Mouse (Mus musculus): ENCODE data around the gene Nelfb.
A peak's percentile ranks its signal among the peaks of the same experiment; 100 is the strongest.

The Nelfb gene

GRCm38 (mm10) chr2:25196172-25196954, 14.9 kb downstream of the Nelfb start, which contains the start of gene Tor4a:
Tor4a (minus strand) TSS chr2:25196886.
- peak; percentile 66 for DNase-seq (ENCODE audit: low spot score)

GRCm38 (mm10) chr2:25195211-25196156, 15.8 kb downstream of the Nelfb start:
- DNase-seq (ENCODE audit: low spot score): no peak

- DNase-seq (ENCODE audit: low spot score): no peak
These were observed 16.7 kb downstream of the Nelfb start for GRCm38 (mm10) chr2:25194486-25195171.

DNA sequence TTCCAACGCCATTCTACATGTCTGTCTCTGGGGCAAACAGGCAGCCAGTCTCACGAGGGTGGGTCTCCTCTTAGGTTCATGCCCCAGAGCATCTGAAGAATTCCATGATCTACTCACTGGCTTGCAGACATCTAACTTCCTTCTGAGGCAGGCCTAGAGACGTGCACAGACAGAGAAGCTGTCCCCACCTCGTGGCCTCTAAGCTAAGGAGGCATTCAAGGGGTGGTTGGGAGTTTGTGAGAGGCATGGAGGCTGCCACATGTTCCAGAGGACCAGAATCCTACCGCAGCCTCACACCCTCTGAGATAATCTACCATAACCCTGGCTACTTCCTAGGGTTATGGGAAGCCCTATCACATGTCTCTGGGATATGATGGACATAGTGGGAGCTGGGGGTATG, 17.3 kb downstream of the Nelfb start:
- DNase-seq (ENCODE audit: low spot score): no peak

- DNase-seq (ENCODE audit: low spot score): peak; percentile 71
These were observed 17.9 kb downstream of the Nelfb start for GRCm38 (mm10) chr2:25193330-25193770.

- no peak for DNase-seq (ENCODE audit: low spot score)
These were observed 23.4 kb downstream of the Nelfb start for GRCm38 (mm10) chr2:25187841-25188240.

- DNase-seq (ENCODE audit: low spot score): no peak
These were observed 24.7 kb downstream of the Nelfb start for GRCm38 (mm10) chr2:25186575-25186930.

DNA sequence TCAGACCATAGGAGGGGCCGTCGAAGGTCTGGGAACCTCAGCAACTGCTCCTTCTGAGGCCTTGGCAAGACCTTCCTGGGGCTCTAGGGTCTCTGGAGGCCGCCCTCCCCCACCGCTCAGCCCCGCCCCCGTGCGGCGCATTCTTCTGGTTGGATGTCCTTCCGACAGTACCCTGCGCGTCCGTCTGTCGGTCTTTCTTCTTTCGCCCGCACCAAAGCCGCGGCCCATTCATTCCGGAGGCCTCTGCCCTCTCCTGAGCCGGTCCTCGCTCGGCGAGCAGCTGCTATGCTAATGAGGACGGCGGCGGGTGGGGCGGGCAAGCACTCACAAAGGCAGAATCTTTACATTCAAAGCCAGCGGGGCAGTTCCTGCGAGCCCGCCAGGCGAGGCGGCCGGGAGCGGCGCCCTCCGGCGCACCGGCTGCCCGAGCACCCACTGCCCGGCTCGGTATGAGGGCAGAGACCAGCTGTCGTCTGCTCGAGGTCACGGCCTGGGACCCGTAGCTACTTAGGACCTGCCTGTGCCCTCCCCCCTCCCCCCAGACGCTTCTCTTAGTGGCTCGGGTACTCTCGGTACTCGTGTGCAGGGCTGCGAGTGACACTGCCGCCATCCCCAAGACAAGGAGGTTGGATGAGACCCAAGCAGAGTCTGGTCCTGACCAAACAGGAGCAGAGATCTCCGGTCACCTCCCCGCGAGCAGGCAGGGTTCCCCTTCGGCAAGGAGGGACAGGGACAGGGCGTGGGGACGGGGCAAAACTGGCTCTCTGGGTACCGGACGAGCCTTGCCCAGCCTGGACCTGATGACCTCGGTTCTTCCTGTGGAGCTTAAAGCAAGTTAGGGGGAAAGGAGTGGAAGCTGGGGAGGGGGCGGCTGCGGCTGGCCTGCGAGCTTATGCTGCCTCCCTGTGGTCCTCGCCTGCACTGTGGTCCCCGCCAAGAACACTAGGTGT, 25.4 kb downstream of the Nelfb start:
- DNase-seq (ENCODE audit: low spot score): no peak

DNA sequence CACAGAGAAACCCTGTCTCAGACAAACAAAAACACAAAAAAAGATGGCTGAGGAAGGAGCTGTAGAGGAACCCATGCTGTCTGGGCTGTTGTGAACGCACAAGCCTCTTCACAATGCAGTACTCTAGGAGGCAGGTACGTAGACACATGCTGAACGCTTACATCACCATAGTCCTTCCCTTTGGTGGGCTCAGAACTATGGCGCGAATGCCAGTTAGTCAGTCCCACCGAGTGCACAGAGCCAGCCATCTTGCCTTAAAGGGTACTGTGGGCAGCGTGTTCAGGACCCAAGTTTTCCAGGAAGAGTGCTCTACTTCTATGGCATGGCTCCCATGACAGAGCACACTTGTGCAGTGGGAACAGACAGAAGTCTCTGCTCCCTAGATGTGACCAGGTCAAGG, 26.8 kb downstream of the Nelfb start:
- no peak for DNase-seq (ENCODE audit: low spot score)

DNA sequence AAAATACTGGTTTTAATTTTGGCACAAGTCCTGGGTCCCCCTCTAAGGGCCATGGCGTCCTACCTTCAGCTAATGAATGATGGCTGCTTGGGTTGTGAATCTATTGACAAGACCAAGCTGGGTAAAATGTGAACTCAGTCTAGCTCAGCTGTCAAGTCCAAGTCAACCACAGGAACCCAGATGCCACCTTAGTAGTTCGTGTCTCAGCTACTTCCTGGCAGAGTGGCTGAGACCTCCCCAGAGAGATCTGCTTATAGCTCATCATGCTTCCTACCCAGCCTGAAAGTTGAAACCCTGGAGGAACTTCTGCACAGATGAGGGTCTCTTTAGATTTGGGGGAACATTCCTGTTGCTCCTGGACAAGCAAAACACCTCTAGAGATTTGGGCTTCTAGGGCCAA, 28.0 kb downstream of the Nelfb start:
- DNase-seq (ENCODE audit: low spot score): no peak

DNA sequence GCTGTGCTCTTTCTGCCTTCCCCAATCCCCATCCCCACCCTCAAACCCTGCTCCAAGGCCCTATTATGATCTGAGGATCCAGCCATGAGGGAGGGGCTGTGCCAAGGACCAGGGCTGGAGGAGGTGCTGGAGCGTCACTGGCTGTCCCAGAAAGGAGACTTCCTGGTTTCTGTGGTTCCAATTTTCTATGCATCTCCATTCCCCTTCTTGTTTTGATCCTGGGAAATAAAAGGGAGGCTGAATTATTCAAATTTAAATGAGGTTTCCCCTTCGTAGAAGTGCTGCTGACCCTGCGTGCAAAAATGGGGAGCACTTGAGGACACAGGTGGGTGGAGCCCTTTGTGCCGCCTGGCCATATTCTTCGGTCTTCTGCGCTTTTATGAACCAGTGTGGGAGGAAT, 28.6 kb downstream of the Nelfb start:
- DNase-seq (ENCODE audit: low spot score): no peak

DNA sequence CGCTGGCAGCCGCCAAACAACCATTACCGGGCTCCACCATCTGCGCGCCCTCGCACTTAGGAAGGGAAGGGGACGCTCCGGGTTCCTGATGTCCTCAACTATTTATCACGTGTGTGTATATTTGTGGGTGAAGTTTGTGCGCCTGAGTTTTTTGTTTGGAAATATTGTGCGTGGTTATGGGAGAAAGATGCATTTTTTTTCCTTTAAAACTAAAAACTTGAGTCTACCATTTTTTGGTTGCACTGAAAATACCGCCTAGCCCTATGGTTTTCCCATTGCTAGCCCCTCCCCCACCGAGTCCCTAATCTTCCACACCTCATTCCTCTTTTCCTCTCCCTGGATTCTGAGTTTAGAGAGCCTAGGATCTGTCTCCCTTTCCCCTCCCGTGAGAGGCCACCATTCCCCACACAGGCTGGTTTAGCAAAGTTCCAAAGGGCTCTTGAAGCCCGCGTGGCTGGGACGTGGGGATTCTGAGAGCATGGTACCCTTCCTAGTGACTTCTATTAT, 29.3 kb downstream of the Nelfb start:
- no peak for DNase-seq (ENCODE audit: low spot score)

GRCm38 (mm10) chr2:25180973-25181890, 30.1 kb downstream of the Nelfb start:
- DNase-seq (ENCODE audit: low spot score): no peak

DNA sequence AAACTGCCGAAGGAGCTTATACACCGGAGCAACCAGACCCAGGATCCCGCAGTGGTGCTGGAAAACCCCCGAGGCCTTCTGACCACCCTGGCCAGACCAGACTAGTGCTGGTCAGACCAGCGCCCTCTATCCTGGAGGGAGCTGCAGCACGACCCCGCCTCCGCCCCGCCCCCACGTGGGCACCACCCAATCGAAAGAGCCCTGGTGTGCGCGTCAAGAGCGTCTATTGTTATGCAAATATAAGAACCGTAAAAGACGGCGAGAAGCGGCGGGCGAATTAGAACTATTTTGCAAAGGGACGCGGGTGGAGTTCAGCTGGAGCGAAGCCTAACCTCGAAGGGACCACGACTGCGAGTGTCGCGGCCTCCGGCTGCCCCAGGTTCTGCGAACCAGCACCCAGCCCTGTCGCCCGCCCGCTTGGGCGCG, 30.8 kb downstream of the Nelfb start, which contains the start of gene Nrarp:
TSS of gene Nrarp (plus strand) at position 281 of the 426 bp plus-strand sequence.
- DNase-seq (ENCODE audit: low spot score): peak; percentile 76

DNA sequence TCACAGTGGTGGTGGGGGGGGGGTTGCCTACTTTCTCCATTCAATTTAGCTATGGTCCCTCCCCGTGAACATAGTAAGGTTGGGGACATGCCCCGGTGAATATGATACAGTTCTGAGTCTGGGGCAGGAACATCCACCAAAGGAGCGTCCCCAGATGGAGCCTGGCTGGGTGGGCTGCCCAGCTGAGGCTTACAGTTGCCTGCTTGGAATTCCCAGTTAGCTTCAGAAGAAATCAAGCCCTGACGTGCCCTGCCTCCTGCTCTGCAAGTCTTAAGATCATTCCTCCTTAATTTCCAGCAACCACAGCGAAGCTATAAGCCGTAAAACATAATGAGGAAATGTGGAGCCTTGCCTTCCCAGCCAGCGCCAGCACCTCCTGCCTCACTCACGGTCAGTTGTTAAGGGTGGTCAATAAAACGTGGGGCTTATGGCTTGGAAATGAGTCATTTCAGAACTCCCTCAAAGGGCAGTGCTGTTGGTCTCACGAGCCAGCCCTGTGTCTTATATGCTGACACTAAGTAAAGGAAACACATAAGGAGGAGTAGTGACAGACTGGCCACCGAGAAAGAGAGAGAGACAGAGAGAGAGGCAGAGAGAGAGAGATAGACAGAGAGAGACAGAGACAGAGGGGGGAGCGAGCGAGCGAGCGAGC, 31.6 kb downstream of the Nelfb start:
- DNase-seq (ENCODE audit: low spot score): no peak

DNA sequence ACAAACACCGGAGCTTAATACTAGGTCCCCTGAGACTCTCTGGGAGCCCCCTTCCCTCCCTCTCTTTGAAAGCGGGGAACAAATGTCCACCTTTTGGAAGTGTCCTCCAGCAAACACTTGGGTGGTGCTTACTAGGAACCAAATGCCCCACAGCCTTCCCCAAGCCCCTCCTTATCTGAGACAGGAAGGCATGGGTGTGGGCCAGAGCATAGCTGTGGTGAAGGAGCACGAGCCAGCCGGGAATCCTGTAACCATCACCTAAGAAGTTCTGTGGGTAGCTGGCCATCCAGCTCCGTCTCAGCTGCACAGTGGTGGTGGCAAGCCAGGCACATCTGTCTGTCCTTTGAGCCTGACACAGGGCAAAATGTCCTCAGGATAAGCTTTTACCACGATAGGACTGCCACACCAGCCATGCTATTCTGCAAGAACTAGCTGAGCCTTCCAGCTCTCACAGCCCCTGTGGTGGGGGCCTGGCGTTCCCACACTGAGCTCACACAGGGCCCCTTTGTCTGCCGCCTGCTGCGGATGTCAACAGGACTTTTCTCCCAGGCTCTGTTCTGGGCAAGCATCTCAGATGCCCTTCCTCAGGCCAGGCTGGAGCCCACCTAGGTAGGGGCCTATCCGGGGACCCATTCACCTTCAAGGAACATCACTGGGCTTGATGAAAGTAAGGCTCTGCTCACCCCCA, 32.9 kb downstream of the Nelfb start:
- no peak for DNase-seq (ENCODE audit: low spot score)

DNA sequence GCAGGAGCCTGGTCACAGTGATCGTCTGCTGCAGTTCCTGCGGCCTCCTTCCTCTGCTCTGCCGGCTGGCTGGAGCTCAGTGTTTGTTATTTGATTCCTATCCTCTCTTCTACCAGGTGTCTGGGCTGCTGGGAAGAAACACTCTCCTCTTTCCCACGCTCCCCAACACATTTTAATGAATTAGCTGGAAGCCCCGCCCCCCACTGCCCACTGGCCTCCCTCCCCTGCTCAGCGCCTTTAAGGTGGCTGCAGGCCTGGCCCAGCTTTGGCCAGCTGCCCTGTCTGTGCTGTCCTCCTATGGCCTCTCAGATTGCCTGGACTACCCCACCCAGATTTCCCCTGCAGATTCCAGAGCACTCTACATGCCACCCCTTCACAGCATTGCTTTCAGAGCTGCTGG, 33.6 kb downstream of the Nelfb start:
- DNase-seq (ENCODE audit: low spot score): no peak

- DNase-seq (ENCODE audit: low spot score): no peak
These were observed 34.2 kb downstream of the Nelfb start for GRCm38 (mm10) chr2:25177076-25177475.

DNA sequence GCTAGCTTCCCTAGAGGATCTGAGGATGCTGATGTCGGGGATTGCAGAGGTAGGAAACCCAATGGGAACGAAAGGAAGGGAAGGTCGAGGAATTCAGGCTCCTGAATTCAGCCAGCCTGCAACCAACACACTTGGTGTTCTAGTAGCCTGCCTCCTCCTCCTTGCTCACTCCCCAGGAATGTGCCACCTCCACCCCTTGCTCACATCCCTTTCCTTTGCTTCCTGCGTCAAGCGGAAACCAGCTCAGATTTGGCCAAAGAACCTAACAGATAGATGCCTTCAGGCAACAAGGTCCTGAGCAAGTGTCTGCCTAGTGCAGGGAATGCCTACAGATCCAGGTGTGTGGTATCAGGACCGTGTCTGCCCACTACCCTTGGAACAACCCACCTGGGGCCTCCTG, 34.7 kb downstream of the Nelfb start:
- DNase-seq (ENCODE audit: low spot score): no peak

Data from ovary, postnatal 14 days (tissue).